Mouse (Mus musculus) stomach, adult 2 months (tissue): Measurements from ENCODE around the gene Catsper4. TPM values are rescaled to one million over a fixed set of nuclear protein-coding genes. Genes with fewer than 3 reads are reported as not detected.

ENCODE experiments used
- polyA plus RNA-seq: library from polyadenylated mRNA; depleted of rRNA; stranded (reverse); fragments of >200 nt; gene quantifications from 2 replicates; pipeline ENCODE4 v1.2.3, GENCODE M21; 2012; rRNA removed

Gene Catsper4
- polyA plus RNA-seq: 0.21 and 0.29 TPM in 2 replicates

GRCm38 (mm10) chr4:134227194-134227593, at the start of gene Catsper4:
Gene Catsper4 (minus strand): TSS chr4:134227383.

GRCm38 (mm10) chr4:134253722-134254324, 26.6 kb upstream of the Catsper4 start, which contains the start of gene Grrp1:
Gene Grrp1 (minus strand): TSS chr4:134254106.

GRCm38 (mm10) chr4:134246719-134247258, 19.6 kb upstream of the Catsper4 start, which contains the start of gene Gm30191:
Gene Gm30191 (plus strand): TSS chr4:134246935.

GRCm38 (mm10) chr4:134245148-134245843, 18.1 kb upstream of the Catsper4 start, which contains the start of gene Zfp593:
Gene Zfp593 (minus strand): TSS chr4:134245592.

GRCm38 (mm10) chr4:134243516-134244250, 16.5 kb upstream of the Catsper4 start, which contains the start of gene E130218I03Rik:
Gene E130218I03Rik (plus strand): TSS chr4:134243662.

GRCm38 (mm10) chr4:134238279-134238651, 11.1 kb upstream of the Catsper4 start, which contains the start of gene Cnksr1:
Gene Cnksr1 (minus strand): TSS chr4:134238399.

GRCm38 (mm10) chr4:134202904-134203303, 24.3 kb downstream of the Catsper4 start, which contains the start of gene Gm7534:
Gene Gm7534 (minus strand): TSS chr4:134203004.

Other genes starting within 250 kb of the Catsper4 start
- gene Dhdds, start 226.5 kb downstream of the Catsper4 start, polyA plus RNA-seq: 6.3 and 6.7 TPM in 2 replicates
- gene Lin28a, start 208.5 kb downstream of the Catsper4 start, polyA plus RNA-seq: not detected in 2 replicates
- 0.05 and 0.10 TPM in 2 replicates for gene Zfp683, start 173.5 kb downstream of the Catsper4 start, polyA plus RNA-seq
- 7.5 and 9.4 TPM in 2 replicates for gene Crybg2, start 166.6 kb downstream of the Catsper4 start, polyA plus RNA-seq
- 4.7 and 8.8 TPM in 2 replicates for gene Cd52, start 132.3 kb downstream of the Catsper4 start, polyA plus RNA-seq
- 0.82 and 2.1 TPM in 2 replicates for gene Ubxn11, start 124.8 kb downstream of the Catsper4 start, polyA plus RNA-seq
- 521 and 785 TPM in 2 replicates for gene Sh3bgrl3, start 98.6 kb downstream of the Catsper4 start, polyA plus RNA-seq
- gene Cep85, start 40.3 kb downstream of the Catsper4 start, polyA plus RNA-seq: 17.3 and 19.2 TPM in 2 replicates
- gene Gm7534, start 24.4 kb downstream of the Catsper4 start, polyA plus RNA-seq: not detected in 2 replicates
- 12.0 TPM in 2 replicates for gene Cnksr1, start 11.0 kb upstream of the Catsper4 start, polyA plus RNA-seq
- not detected in 2 replicates for gene E130218I03Rik, start 16.3 kb upstream of the Catsper4 start, polyA plus RNA-seq
- gene Zfp593, start 18.2 kb upstream of the Catsper4 start, polyA plus RNA-seq: 4.6 and 9.0 TPM in 2 replicates
- gene Gm30191, start 19.6 kb upstream of the Catsper4 start, polyA plus RNA-seq: 0.14 TPM in 1 of 2 replicates, not detected in the other
- 6.7 and 9.4 TPM in 2 replicates for gene Grrp1, start 26.7 kb upstream of the Catsper4 start, polyA plus RNA-seq
- gene Pdik1l, start 60.5 kb upstream of the Catsper4 start, polyA plus RNA-seq: 0.56 and 0.67 TPM in 2 replicates
- gene Trim63, start 87.7 kb upstream of the Catsper4 start, polyA plus RNA-seq: 0.21 and 0.28 TPM in 2 replicates
- 0.16 TPM in 1 of 2 replicates, not detected in the other for gene Slc30a2, start 115.8 kb upstream of the Catsper4 start, polyA plus RNA-seq
- 1.4 and 1.7 TPM in 2 replicates for gene Extl1, start 156.5 kb upstream of the Catsper4 start, polyA plus RNA-seq
- gene Pafah2, start 168.9 kb upstream of the Catsper4 start, polyA plus RNA-seq: 28.6 and 33.4 TPM in 2 replicates
- 6.2 TPM in 2 replicates for gene Stmn1, start 240.9 kb upstream of the Catsper4 start, polyA plus RNA-seq